7 mouse cellular contexts compared by ENCODE assay signal in the genomic region with DNA sequence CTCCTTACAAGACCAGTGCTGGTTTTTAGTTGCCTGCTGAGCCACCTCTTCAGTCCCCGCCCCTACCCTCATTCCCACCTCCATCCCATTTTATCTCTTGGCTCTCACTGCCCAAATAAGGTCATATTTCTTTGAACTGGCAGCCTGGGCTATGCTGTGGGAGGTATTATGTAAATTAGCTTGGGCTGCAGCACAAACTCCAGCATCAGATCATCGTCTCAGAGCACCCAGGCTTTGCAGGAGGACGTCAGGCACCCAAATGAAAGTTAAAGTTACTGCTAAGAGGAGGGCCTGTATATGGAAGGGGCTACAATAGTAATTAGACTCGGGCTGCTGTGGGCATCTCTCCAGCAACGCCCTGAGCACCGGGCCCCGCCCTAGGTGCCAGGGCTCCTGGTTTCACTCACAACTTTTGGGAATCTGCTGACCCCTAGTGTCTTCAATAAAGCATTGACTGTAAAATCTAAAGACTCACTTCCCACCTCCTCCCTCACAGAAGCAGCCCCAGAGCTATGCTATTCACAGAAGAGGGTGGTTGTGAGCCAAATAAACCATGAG.
DNase-seq lines count a peak whose midpoint lies in the region; ATAC-seq lines count a peak whose summit lies in the region.

No protein-coding gene starts in this region.

- H3K27ac ChIP-seq in hindbrain, embryonic 16.5 days (ENCODE audit: low read depth, low read length), result no peak overlapping the region

- H3K4me1 ChIP-seq in hindbrain, embryonic 16.5 days (ENCODE audit: control insufficient read depth, insufficient read depth, low read depth, low read length), result peaks cover 14% of the 10 kb centered on the region

- H3K4me3 ChIP-seq in hindbrain, embryonic 16.5 days (ENCODE audit: low read length), result peak overlapping the region; percentile 35

- H3K27me3 ChIP-seq in hindbrain, embryonic 16.5 days (replicated peaks; ENCODE audit: control insufficient read depth, insufficient read depth, low read length), result no peaks in the 10 kb centered on the region

- ATAC-seq in common myeloid progenitor, adult 5-6 weeks (replicated peaks; ENCODE audit: low read depth, poor library complexity, severe bottlenecking), result peak; percentile 98
- ATAC-seq in hindbrain, embryonic 16.5 days, result peak; percentile 85

- 4% methylated on average over 7 of the region's 7 CpGs for WGBS in hindbrain, embryonic 16.5 days

- no peaks in the 10 kb centered on the region for H3K9me3 ChIP-seq in hindbrain, embryonic 16.5 days (ENCODE audit: control insufficient read depth, low read length)

- peak overlapping the region; percentile 54 for H3K4me2 ChIP-seq in hindbrain, embryonic 16.5 days (ENCODE audit: low read length)

- H3K9ac ChIP-seq in hindbrain, embryonic 16.5 days (ENCODE audit: low read depth, low read length), result peak overlapping the region; percentile 15

- peak; percentile 40 to 42 for DNase-seq in adrenal gland, adult 18-20 months (ENCODE audit: low spot score in 2 of 2)
- peak; percentile 47 for DNase-seq in gastrocnemius, adult 18-20 months (ENCODE audit: low spot score)
- DNase-seq in layer of hippocampus, postnatal 36 days, result peak; percentile 58 to 64
- peak; percentile 71 for DNase-seq in lung, postnatal 10 days
- peak; percentile 75 for DNase-seq in right cerebral cortex, adult 18-20 months

- H3K36me3 ChIP-seq in hindbrain, embryonic 16.5 days (ENCODE audit: control insufficient read depth, insufficient read depth, low read length), result no peaks in the 10 kb centered on the region
